Mouse (Mus musculus): Measurements from ENCODE around the gene Gm11172. TPM values are rescaled to one million over a fixed set of nuclear protein-coding genes. Genes with fewer than 3 reads are reported as not detected.
"Not testable (repeated sequence)": the region's sequence is repeated elsewhere in the genome, so short reads cannot be mapped to it uniquely, and the experiment has no call there.

Gene Gm11172
- polyA plus RNA-seq, 1 experiment from 2014 or later = not detected

- H3K4me2 ChIP-seq (ENCODE audit: low read depth, low read length) = no peak overlapping the region
- no peaks in the 10 kb centered on the region for H3K4me1 ChIP-seq (ENCODE audit: control insufficient read depth, insufficient read depth, low read length)
- WGBS = 74% methylated on average over 12 of the region's 12 CpGs
- H3K4me3 ChIP-seq (ENCODE audit: low read depth, low read length) = no peak overlapping the region
- H3K36me3 ChIP-seq (ENCODE audit: control insufficient read depth, insufficient read depth, low read length) = no peaks in the 10 kb centered on the region
- no peak overlapping the region for H3K27ac ChIP-seq (ENCODE audit: low read depth, low read length)
- no peak for ATAC-seq (ENCODE audit: low read depth)
- no peak overlapping the region for H3K9ac ChIP-seq (replicated peaks; ENCODE audit: low read depth, low read length)
- H3K27me3 ChIP-seq (ENCODE audit: control insufficient read depth, insufficient read depth, low read length) = no peaks in the 10 kb centered on the region
- no peaks in the 10 kb centered on the region for H3K9me3 ChIP-seq (ENCODE audit: control insufficient read depth, low read length)
Measured at GRCm38 (mm10) chr16:10849965-10850861, 37.5 kb downstream of the Gm11172 start.

- ATAC-seq (ENCODE audit: low read depth) = no peak
- Histone ChIP-seq H3K4me1 (ENCODE audit: control insufficient read depth, insufficient read depth, low read length) (no peaks in the 10 kb centered on the region), H3K4me3 (ENCODE audit: low read depth, low read length) (no peak overlapping the region), H3K9ac (replicated peaks; ENCODE audit: low read depth, low read length) (no peak overlapping the region), H3K9me3 (ENCODE audit: control insufficient read depth, low read length) (no peaks in the 10 kb centered on the region), H3K27ac (ENCODE audit: low read depth, low read length) (no peak overlapping the region), H3K36me3 (ENCODE audit: control insufficient read depth, insufficient read depth, low read length) (no peaks in the 10 kb centered on the region), H3K4me2 (ENCODE audit: low read depth, low read length) (no peak overlapping the region), H3K27me3 (ENCODE audit: control insufficient read depth, insufficient read depth, low read length) (no peaks in the 10 kb centered on the region)
- WGBS = 47% methylated on average over 4 of the region's 4 CpGs
Measured at GRCm38 (mm10) chr16:10850905-10851304, 38.2 kb downstream of the Gm11172 start.

- H3K4me3 ChIP-seq (ENCODE audit: low read depth, low read length); H3K27ac ChIP-seq (ENCODE audit: low read depth, low read length); H3K36me3 ChIP-seq (ENCODE audit: control insufficient read depth, insufficient read depth, low read length); H3K27me3 ChIP-seq (ENCODE audit: control insufficient read depth, insufficient read depth, low read length); H3K9ac ChIP-seq (replicated peaks; ENCODE audit: low read depth, low read length); H3K4me1 ChIP-seq (ENCODE audit: control insufficient read depth, insufficient read depth, low read length); H3K4me2 ChIP-seq (ENCODE audit: low read depth, low read length); ATAC-seq (ENCODE audit: low read depth); H3K9me3 ChIP-seq (ENCODE audit: control insufficient read depth, low read length): not testable (repeated sequence)
- 87% methylated on average over 10 of the region's 10 CpGs for WGBS
Measured at GRCm38 (mm10) chr16:10852216-10852615, 39.5 kb downstream of the Gm11172 start.

- 91% methylated on average over 7 of the region's 7 CpGs for WGBS
- H3K4me2 ChIP-seq (ENCODE audit: low read depth, low read length) = no peak overlapping the region
- no peaks in the 10 kb centered on the region for H3K36me3 ChIP-seq (ENCODE audit: control insufficient read depth, insufficient read depth, low read length)
- H3K27me3 ChIP-seq (ENCODE audit: control insufficient read depth, insufficient read depth, low read length) = no peaks in the 10 kb centered on the region
- no peaks in the 10 kb centered on the region for H3K4me1 ChIP-seq (ENCODE audit: control insufficient read depth, insufficient read depth, low read length)
- no peak overlapping the region for H3K4me3 ChIP-seq (ENCODE audit: low read depth, low read length)
- no peak overlapping the region for H3K27ac ChIP-seq (ENCODE audit: low read depth, low read length)
- no peak for ATAC-seq (ENCODE audit: low read depth)
- H3K9me3 ChIP-seq (ENCODE audit: control insufficient read depth, low read length) = no peaks in the 10 kb centered on the region
- no peak overlapping the region for H3K9ac ChIP-seq (replicated peaks; ENCODE audit: low read depth, low read length)
Measured at GRCm38 (mm10) chr16:10859726-10860245, 47.1 kb downstream of the Gm11172 start.

- H3K9me3 ChIP-seq (ENCODE audit: control insufficient read depth, low read length) = no peaks in the 10 kb centered on the region
- no peaks in the 10 kb centered on the region for H3K4me1 ChIP-seq (ENCODE audit: control insufficient read depth, insufficient read depth, low read length)
- ATAC-seq (ENCODE audit: low read depth) = no peak
- H3K27ac ChIP-seq (ENCODE audit: low read depth, low read length) = no peak overlapping the region
- H3K4me3 ChIP-seq (ENCODE audit: low read depth, low read length) = no peak overlapping the region
- H3K36me3 ChIP-seq (ENCODE audit: control insufficient read depth, insufficient read depth, low read length) = no peaks in the 10 kb centered on the region
- H3K9ac ChIP-seq (replicated peaks; ENCODE audit: low read depth, low read length) = no peak overlapping the region
- WGBS = 90% methylated on average over 3 of the region's 3 CpGs
- no peaks in the 10 kb centered on the region for H3K27me3 ChIP-seq (ENCODE audit: control insufficient read depth, insufficient read depth, low read length)
- H3K4me2 ChIP-seq (ENCODE audit: low read depth, low read length) = no peak overlapping the region
Measured at GRCm38 (mm10) chr16:10861408-10861807, 48.7 kb downstream of the Gm11172 start.

Other genes with a start within 250 kb of the Gm11172 start
- gene Socs1, start 27.4 kb upstream of the Gm11172 start, polyA plus RNA-seq (2014; fragmentation: Nextera tagmentation; extraction: Ambion mirVana) = 4.3 and 4.5 TPM in 2 replicates
- not detected in 2 replicates for gene Tnp2, start 24.3 kb upstream of the Gm11172 start, polyA plus RNA-seq (2014; fragmentation: Nextera tagmentation; extraction: Ambion mirVana)
- gene Prm3, start 22.0 kb upstream of the Gm11172 start, polyA plus RNA-seq (2014; fragmentation: Nextera tagmentation; extraction: Ambion mirVana) = not detected in 2 replicates
- gene Prm2, start 16.8 kb upstream of the Gm11172 start, polyA plus RNA-seq (2014; fragmentation: Nextera tagmentation; extraction: Ambion mirVana) = not detected in 2 replicates
- gene Prm1, start 7.1 kb upstream of the Gm11172 start, polyA plus RNA-seq (2014; fragmentation: Nextera tagmentation; extraction: Ambion mirVana) = not detected in 2 replicates
- gene Rmi2, start 22.1 kb downstream of the Gm11172 start, polyA plus RNA-seq (2014; fragmentation: Nextera tagmentation; extraction: Ambion mirVana) = 0.31 and 0.44 TPM in 2 replicates
- 133 and 142 TPM in 2 replicates for gene Snn, start 248.0 kb downstream of the Gm11172 start, polyA plus RNA-seq (2014; fragmentation: Nextera tagmentation; extraction: Ambion mirVana)

All from neural tube, embryonic 14.5 days (tissue).